Mouse (Mus musculus) C2C12 (cell line): ENCODE results near the gene Fibp.

ENCODE experiments used
- CTCF ChIP-seq: IDR thresholded peaks from one replicate; pipeline ENCODE4 v1.5.1; 2011; ENCODE audit not compliant: control insufficient read depth, insufficient read depth, insufficient read length
- FOSL1 ChIP-seq: IDR thresholded peaks from one replicate; pipeline ENCODE4 v1.8.0; 2011; ENCODE audit warnings: mild to moderate bottlenecking, low read length; ENCODE audit not compliant: poor library complexity, insufficient read depth, severe bottlenecking
- MYOD1 ChIP-seq: IDR thresholded peaks from one replicate; pipeline ENCODE4 v1.6.1; 2011; ENCODE audit warnings: low read depth; ENCODE audit not compliant: control insufficient read depth, insufficient read length

DNA sequence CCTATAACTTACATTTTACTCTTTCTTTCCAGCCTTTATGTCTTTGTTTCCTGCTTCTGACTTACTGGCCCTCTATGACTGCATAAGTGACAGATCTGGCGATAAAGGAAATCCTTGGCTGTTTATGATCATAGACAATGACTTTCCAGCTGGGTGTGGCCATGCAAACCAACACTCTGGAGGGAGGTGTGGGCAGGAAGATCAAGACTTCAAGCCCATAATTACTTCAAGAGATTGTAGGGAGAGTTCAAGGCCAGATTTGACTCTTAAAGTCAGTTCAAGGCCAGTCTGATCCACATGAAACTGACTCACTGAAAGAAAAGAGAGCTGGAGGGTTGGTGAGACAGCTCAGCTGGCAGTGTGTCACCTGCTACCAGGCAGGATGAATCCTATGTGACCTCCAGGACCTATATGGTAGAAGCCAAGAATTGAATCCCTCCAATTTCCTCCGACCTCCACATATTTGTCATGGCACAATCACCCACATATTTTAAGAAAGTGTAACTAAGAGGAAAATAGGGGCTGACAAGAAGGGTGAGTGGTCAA, 40.0 kb downstream of the Fibp start:
- TF ChIP-seq FOSL1 (no peak), CTCF (no peak), MYOD1 (no peak)
